In genomic region chr2:34825827-34826459, GRCm38 (mm10) we compare ENCODE assay signal across 8 mouse cellular contexts. TPM values are rescaled to one million over a fixed set of nuclear protein-coding genes. Genes with fewer than 3 reads are reported as not detected.
A peak's percentile ranks its signal among the peaks of the same experiment; 100 is the strongest.
DNase-seq lines count a peak whose midpoint lies in the region; ATAC-seq lines count a peak whose summit lies in the region.

Fbxw2 (minus strand) TSS chr2:34826311.

- peak within 1 kb of the TSS; percentile 94 for H3K4me3 ChIP-seq in heart, embryonic 13.5 days
- peak within 1 kb of the TSS; percentile 98 for H3K4me3 ChIP-seq in liver, embryonic 12.5 days
- H3K4me3 ChIP-seq in stomach, embryonic 15.5 days (replicated peaks) = peak within 1 kb of the TSS; percentile 89

- peak within 1 kb of the TSS; percentile 97 for H3K9ac ChIP-seq in heart, embryonic 13.5 days
- H3K9ac ChIP-seq in liver, embryonic 12.5 days = peak within 1 kb of the TSS; percentile 98
- H3K9ac ChIP-seq in stomach, embryonic 15.5 days = peak within 1 kb of the TSS; percentile 98

- peak; percentile 97 for ATAC-seq in erythroid progenitor cell, adult 5-6 weeks (replicated peaks; ENCODE audit: low FRiP score, poor library complexity, severe bottlenecking)
- ATAC-seq in heart, embryonic 13.5 days (ENCODE audit: extremely low read depth, insufficient number of reproducible peaks, low FRiP score, low TSS enrichment) = peak; percentile 89
- ATAC-seq in liver, embryonic 12.5 days = peak; percentile 93
- ATAC-seq in stomach, embryonic 15.5 days (ENCODE audit: insufficient read depth, low FRiP score, low read depth) = peak; percentile 98

- DNase-seq in CD4-positive helper T cell, adult 2 months (ENCODE audit: low read depth, low spot score) = peak; percentile 92
- peak; percentile 84 for DNase-seq in brain, embryonic 18.5 days (ENCODE audit: low read depth, low spot score)
- DNase-seq in kidney, postnatal 10 days = peak; percentile 97
- DNase-seq in natural killer cell, adult 2 months (ENCODE audit: low spot score in 2 of 2) = peak; percentile 83 to 87

- WGBS in heart, embryonic 13.5 days = under 1% methylated on average over 57 of the region's 57 CpGs
- WGBS in liver, embryonic 12.5 days (ENCODE audit: insufficient replicate concordance) = under 1% methylated on average over 56 of the region's 57 CpGs
- WGBS in stomach, embryonic 15.5 days = under 1% methylated on average over 54 of the region's 57 CpGs

- peaks cover 5% of the 10 kb centered on the region; the same call in 1 of the 2 replicates for H3K9me3 ChIP-seq in heart, embryonic 13.5 days
- no peaks in the 10 kb centered on the region for H3K9me3 ChIP-seq in liver, embryonic 12.5 days (replicated peaks)
- no peaks in the 10 kb centered on the region for H3K9me3 ChIP-seq in stomach, embryonic 15.5 days

- peaks cover 21% of the 10 kb centered on the region for H3K4me1 ChIP-seq in heart, embryonic 13.5 days
- H3K4me1 ChIP-seq in liver, embryonic 12.5 days = peaks cover 46% of the 10 kb centered on the region
- H3K4me1 ChIP-seq in stomach, embryonic 15.5 days = peaks cover 3% of the 10 kb centered on the region; the same call in 1 of the 2 replicates

- H3K4me2 ChIP-seq in heart, embryonic 13.5 days = peak within 1 kb of the TSS; percentile 92
- peak within 1 kb of the TSS; percentile 82 for H3K4me2 ChIP-seq in liver, embryonic 12.5 days
- H3K4me2 ChIP-seq in stomach, embryonic 15.5 days = peak within 1 kb of the TSS; percentile 83

- peaks cover 22% of the 10 kb centered on the region for H3K27me3 ChIP-seq in heart, embryonic 13.5 days (replicated peaks)
- 0 out of 2 replicates have a peak, but pooled peaks cover 3% of the 10 kb centered on the region for H3K27me3 ChIP-seq in liver, embryonic 12.5 days (replicated peaks)
- no peaks in the 10 kb centered on the region for H3K27me3 ChIP-seq in stomach, embryonic 15.5 days (replicated peaks)

- peaks cover 17% of the 10 kb centered on the region for H3K36me3 ChIP-seq in heart, embryonic 13.5 days
- H3K36me3 ChIP-seq in liver, embryonic 12.5 days = peaks cover 26% of the 10 kb centered on the region
- H3K36me3 ChIP-seq in stomach, embryonic 15.5 days = peaks cover 9% of the 10 kb centered on the region; the same call in 1 of the 2 replicates

- peak within 1 kb of the TSS; percentile 90 for H3K27ac ChIP-seq in heart, embryonic 13.5 days (replicated peaks)
- peak within 1 kb of the TSS; percentile 93 for H3K27ac ChIP-seq in liver, embryonic 12.5 days
- peak within 1 kb of the TSS; percentile 76 for H3K27ac ChIP-seq in stomach, embryonic 15.5 days

RNA-seq across cellular contexts. Expression of gene Fbxw2, which starts in this region (rescaled TPM):
- 92.6 and 93.5 TPM in 2 replicates for total RNA-seq in erythroid progenitor cell, adult 5-6 weeks (2015; ENCODE audit: low replicate concordance)
- 95.5 and 121 TPM in 2 replicates for total RNA-seq in erythroid progenitor cell, adult 5-6 weeks (2017; ENCODE audit: low replicate concordance)
- 55.0 and 66.1 TPM in 2 replicates for polyA plus RNA-seq in heart, embryonic 13.5 days (2015; fragmentation: Nextera tagmentation; extraction: Ambion mirVana)
- polyA plus RNA-seq in liver, embryonic 12.5 days (2016; fragmentation: Nextera tagmentation; extraction: Ambion mirVana) = 68.6 and 71.9 TPM in 2 replicates
- polyA plus RNA-seq in stomach, embryonic 15.5 days (2015; fragmentation: Nextera tagmentation; extraction: Ambion mirVana) = 83.6 and 83.9 TPM in 2 replicates

Comparison
In these comparisons a context has a peak if more than half of its experiments do, and no peak if none do; other contexts are left out.
1. Peak in every context shown above with its lines: DNase-seq, ATAC-seq, H3K4me3 ChIP-seq and H3K27ac ChIP-seq.